Mouse (Mus musculus) thymus, adult 2 months (tissue): ENCODE results near the gene F2rl1. TPM values are rescaled to one million over a fixed set of nuclear protein-coding genes. Genes with fewer than 3 reads are reported as not detected.

Experiments
- DNase-seq: peaks from one replicate; pipeline ENCODE4 v3.0.0; 2021
- H3K27ac ChIP-seq: fragments of 200-500 bp; 2 replicates; pipeline ENCODE4 v1.5.1; 2012; ENCODE audit warnings: low read length, control low read depth; ENCODE audit not compliant: control insufficient read depth, insufficient read depth
- H3K27me3 ChIP-seq: fragments of 200-500 bp; 2 replicates; pipeline ENCODE4 v1.6.1; 2012; ENCODE audit warnings: mild to moderate bottlenecking, low read length, moderate library complexity, mixed read lengths; ENCODE audit not compliant: control insufficient read depth, insufficient read depth
- H3K36me3 ChIP-seq: fragments of 200-500 bp; 2 replicates; pipeline ENCODE4 v1.6.1; 2012; ENCODE audit warnings: mild to moderate bottlenecking, low read length, moderate library complexity; ENCODE audit not compliant: control insufficient read depth, insufficient read depth
- H3K4me1 ChIP-seq: fragments of 200-500 bp; replicated peaks from 2 replicates; pipeline ENCODE4 v1.6.1; 2012; ENCODE audit warnings: low read length; ENCODE audit not compliant: control insufficient read depth, insufficient read depth
- H3K4me3 ChIP-seq: fragments of 200-500 bp; 2 replicates; pipeline ENCODE4 v1.5.1; 2012; ENCODE audit warnings: mild to moderate bottlenecking, low read length, control low read depth, moderate library complexity; ENCODE audit not compliant: control insufficient read depth, insufficient read depth
- CTCF ChIP-seq: fragments of 200-500 bp; IDR thresholded peaks from 2 replicates; pipeline ENCODE4 v1.5.1; 2012; ENCODE audit warnings: mild to moderate bottlenecking, control low read depth, low read length, moderate library complexity, borderline replicate concordance; ENCODE audit not compliant: control insufficient read depth, poor library complexity, insufficient read depth; ENCODE audit errors: extremely low read depth
- POLR2A ChIP-seq: fragments of 200-500 bp; IDR thresholded peaks from 2 replicates; pipeline ENCODE4 v1.6.1; 2012; ENCODE audit warnings: mild to moderate bottlenecking, low read length, control low read depth, moderate library complexity; ENCODE audit not compliant: control insufficient read depth, poor library complexity, insufficient read depth; ENCODE audit errors: extremely low read depth
- WGBS: fragments of 180-500 bp; shearing (Covaris S2); methylation state at CpG from one replicate; pipeline ENCODE4 v1.1.7; 2018; 5-methylcytosine and 5-hydroxymethylcytosine counted together
- polyA plus RNA-seq: library from polyadenylated mRNA; depleted of rRNA; stranded (reverse); fragments of >200 nt; gene quantifications from 2 replicates; pipeline ENCODE4 v1.2.3, GENCODE M21; 2012

The F2rl1 gene
- polyA plus RNA-seq, 1 experiment: 7.8 TPM

- H3K27ac ChIP-seq: no peak overlapping the region
- 97% methylated on average over 7 of the region's 7 CpGs for WGBS
- TF ChIP-seq CTCF: no peak
- TF ChIP-seq POLR2A: no peak
- no peak overlapping the region for H3K4me3 ChIP-seq
- H3K36me3 ChIP-seq: no peaks in the 10 kb centered on the region
- no peak for DNase-seq
- no peaks in the 10 kb centered on the region for H3K4me1 ChIP-seq
- no peaks in the 10 kb centered on the region for H3K27me3 ChIP-seq
Observed at GRCm38 (mm10) chr13:95557326-95557725, 32.3 kb upstream of the F2rl1 start.

- H3K36me3 ChIP-seq: no peaks in the 10 kb centered on the region
- H3K27me3 ChIP-seq: no peaks in the 10 kb centered on the region
- WGBS: 57% methylated on average over 11 of the region's 11 CpGs
- TF ChIP-seq CTCF: no peak
- TF ChIP-seq POLR2A: no peak
- no peak for DNase-seq
- H3K4me3 ChIP-seq: no peak overlapping the region
- H3K27ac ChIP-seq: no peak overlapping the region
- no peaks in the 10 kb centered on the region for H3K4me1 ChIP-seq
Observed at GRCm38 (mm10) chr13:95553885-95554492, 29.0 kb upstream of the F2rl1 start.

GRCm38 (mm10) chr13:95550636-95551370, 25.8 kb upstream of the F2rl1 start:
- Histone ChIP-seq H3K27me3 (no peaks in the 10 kb centered on the region), H3K4me3 (no peak overlapping the region), H3K4me1 (no peaks in the 10 kb centered on the region; the same call in 1 of the 2 replicates), H3K27ac (no peak overlapping the region), H3K36me3 (no peaks in the 10 kb centered on the region)
- DNase-seq: no peak
- 68% methylated on average over 2 of the region's 2 CpGs for WGBS
- TF ChIP-seq CTCF (no peak), POLR2A (no peak)

- H3K27me3 ChIP-seq: no peaks in the 10 kb centered on the region
Observed at GRCm38 (mm10) chr13:95549421-95549820, 24.4 kb upstream of the F2rl1 start.

GRCm38 (mm10) chr13:95548856-95549255, 23.8 kb upstream of the F2rl1 start:
- no peaks in the 10 kb centered on the region for H3K36me3 ChIP-seq
- no peaks in the 10 kb centered on the region; the same call in 1 of the 2 replicates for H3K4me1 ChIP-seq
- H3K4me3 ChIP-seq: no peak overlapping the region
- DNase-seq: no peak
- TF ChIP-seq POLR2A (no peak), CTCF (no peak)
- WGBS: 25% methylated on average over 6 of the region's 6 CpGs
- no peaks in the 10 kb centered on the region for H3K27me3 ChIP-seq
- no peak overlapping the region for H3K27ac ChIP-seq

More at GRCm38 (mm10) chr13:95549421-95549820, 24.4 kb upstream of the F2rl1 start:
- TF ChIP-seq POLR2A (no peak), CTCF (no peak)
- 65% methylated on average over 3 of the region's 3 CpGs for WGBS
- H3K4me1 ChIP-seq: no peaks in the 10 kb centered on the region; the same call in 1 of the 2 replicates
- H3K4me3 ChIP-seq: no peak overlapping the region
- no peaks in the 10 kb centered on the region for H3K36me3 ChIP-seq
- no peak for DNase-seq
- H3K27ac ChIP-seq: no peak overlapping the region

- Histone ChIP-seq H3K36me3 (no peaks in the 10 kb centered on the region), H3K4me3 (no peak overlapping the region), H3K4me1 (no peaks in the 10 kb centered on the region; the same call in 1 of the 2 replicates), H3K27me3 (no peaks in the 10 kb centered on the region), H3K27ac (no peak overlapping the region)
- DNase-seq: no peak
- TF ChIP-seq POLR2A (no peak), CTCF (no peak)
- WGBS: 27% methylated on average over 20 of the region's 20 CpGs
Observed at GRCm38 (mm10) chr13:95548291-95548789, 23.3 kb upstream of the F2rl1 start.

GRCm38 (mm10) chr13:95547090-95547611, 22.1 kb upstream of the F2rl1 start:
- no peak for TF ChIP-seq POLR2A
- TF ChIP-seq CTCF: no peak
- no peak for DNase-seq
- no peaks in the 10 kb centered on the region for H3K27me3 ChIP-seq
- no peaks in the 10 kb centered on the region for H3K36me3 ChIP-seq
- no peak overlapping the region for H3K4me3 ChIP-seq
- no peak overlapping the region for H3K27ac ChIP-seq
- WGBS: 68% methylated on average over 12 of the region's 12 CpGs
- H3K4me1 ChIP-seq: no peaks in the 10 kb centered on the region; the same call in 1 of the 2 replicates
